Mouse (Mus musculus): ENCODE results near the gene Mst1r.

Gene Mst1r

GRCm38 (mm10) chr9:107906252-107906966, at the start of gene Mst1r:
Gene Mst1r, plus strand, starts transcription at chr9:107906873.
- DNase-seq (ENCODE audit: low spot score) = peak; percentile 80

DNA sequence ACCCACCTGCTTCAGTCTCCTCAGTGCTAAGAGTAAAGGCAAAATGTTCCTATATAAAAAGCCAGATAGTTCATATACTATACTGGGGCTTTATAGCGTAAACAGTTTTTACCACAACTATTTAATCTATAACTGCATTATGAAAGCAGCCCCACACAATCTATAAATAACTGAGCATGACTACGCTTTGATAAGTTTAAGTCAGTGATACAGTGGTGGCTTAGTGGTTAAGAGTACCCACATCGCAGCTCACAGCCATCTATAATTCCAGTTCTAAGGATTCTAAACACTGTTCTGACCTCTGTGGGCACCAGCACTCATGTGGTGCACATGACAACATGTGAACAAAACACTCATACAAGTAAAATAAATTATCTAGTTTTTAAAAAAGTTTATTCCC, 48.3 kb upstream of the Mst1r start:
- DNase-seq (ENCODE audit: low spot score) = no peak

DNA sequence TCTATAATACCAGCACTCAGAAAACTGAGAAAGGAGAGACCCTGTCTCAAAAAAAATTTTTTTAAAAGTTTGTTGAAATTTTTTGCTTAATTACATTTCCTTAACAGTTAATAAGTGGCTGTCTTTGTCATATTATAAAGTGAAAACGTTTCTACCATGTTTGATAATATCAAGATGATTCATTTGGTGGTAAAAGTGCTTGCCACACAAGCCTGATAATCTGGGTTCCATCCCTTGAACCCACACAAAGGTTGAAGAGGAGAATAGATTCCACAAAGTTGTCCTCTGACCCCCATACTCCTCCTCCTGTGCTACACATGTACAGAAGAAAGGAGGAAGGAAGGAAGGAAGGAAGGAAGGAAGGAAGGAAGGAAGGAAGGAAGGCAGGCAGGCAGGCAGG, 42.2 kb upstream of the Mst1r start:
- DNase-seq (ENCODE audit: low spot score) = no peak

DNA sequence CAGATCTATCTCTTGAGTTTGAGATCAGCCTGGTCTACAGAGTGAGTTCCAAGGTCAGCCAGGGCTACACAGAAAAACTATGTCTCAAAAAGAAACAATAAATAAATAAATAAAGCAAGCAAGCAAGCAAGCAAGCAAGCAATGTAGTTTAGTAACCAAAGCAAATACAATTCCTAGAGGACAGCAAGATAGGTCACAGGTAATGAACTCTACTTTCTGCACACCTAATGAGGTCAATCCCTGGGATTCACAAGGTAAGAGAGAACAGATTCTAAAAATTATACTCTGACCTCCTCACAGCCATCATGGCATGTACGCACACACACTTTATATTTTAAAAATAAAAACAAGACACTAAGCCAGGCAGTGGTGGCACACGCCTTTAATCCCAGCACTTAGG, 40.6 kb upstream of the Mst1r start:
- no peak for DNase-seq (ENCODE audit: low spot score)

GRCm38 (mm10) chr9:107872350-107873098, 34.1 kb upstream of the Mst1r start:
- DNase-seq (ENCODE audit: low spot score) = peak; percentile 97

DNA sequence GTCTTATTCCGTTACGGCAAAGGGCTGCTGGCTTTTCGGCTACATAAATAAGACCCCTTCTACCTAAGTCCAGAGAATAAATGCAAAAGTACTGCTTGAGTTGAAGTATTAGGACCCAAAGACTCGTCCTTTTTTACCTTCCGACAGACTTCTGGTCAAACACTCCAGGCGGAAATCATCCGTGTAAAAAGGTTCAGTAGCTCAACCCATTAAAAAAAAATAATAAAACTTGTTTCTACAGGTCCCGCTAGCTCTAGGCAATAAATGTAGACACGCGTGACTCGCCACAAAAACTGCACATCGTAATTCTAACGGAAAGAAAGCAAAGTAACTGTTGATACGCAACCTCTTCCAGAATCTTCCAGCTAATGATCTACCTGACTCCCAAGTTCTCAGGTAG, 33.5 kb upstream of the Mst1r start, which contains the start of gene Rbm6:
Rbm6 (minus strand) TSS at position 101 of the 400 bp plus-strand sequence.
- DNase-seq (ENCODE audit: low spot score) = no peak

DNA sequence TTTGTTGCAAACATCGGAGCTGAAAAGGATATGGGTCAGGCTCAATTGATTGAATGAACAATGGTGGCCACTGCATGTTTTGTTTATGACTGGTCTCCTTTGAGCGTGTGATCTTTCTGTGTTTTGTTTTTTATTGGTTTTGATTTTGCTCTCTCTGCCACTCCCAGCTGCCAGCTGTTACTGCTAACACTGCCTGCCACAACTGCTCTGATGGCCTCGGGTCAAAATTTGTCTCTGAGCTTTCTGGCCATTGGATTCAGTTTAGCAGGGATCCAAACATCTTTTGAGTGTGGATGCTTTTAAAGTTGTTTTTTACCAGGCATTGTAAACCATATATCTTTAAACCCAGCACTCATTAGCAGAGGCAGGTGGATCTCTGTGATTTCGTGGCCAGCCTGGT, 26.3 kb upstream of the Mst1r start:
- DNase-seq (ENCODE audit: low spot score) = no peak

- DNase-seq (ENCODE audit: low spot score) = peak; percentile 92
These were observed 18.8 kb upstream of the Mst1r start, which contains the start of gene Mon1a for GRCm38 (mm10) chr9:107887804-107888266. Gene Mon1a, plus strand, starts transcription at chr9:107888151.

DNA sequence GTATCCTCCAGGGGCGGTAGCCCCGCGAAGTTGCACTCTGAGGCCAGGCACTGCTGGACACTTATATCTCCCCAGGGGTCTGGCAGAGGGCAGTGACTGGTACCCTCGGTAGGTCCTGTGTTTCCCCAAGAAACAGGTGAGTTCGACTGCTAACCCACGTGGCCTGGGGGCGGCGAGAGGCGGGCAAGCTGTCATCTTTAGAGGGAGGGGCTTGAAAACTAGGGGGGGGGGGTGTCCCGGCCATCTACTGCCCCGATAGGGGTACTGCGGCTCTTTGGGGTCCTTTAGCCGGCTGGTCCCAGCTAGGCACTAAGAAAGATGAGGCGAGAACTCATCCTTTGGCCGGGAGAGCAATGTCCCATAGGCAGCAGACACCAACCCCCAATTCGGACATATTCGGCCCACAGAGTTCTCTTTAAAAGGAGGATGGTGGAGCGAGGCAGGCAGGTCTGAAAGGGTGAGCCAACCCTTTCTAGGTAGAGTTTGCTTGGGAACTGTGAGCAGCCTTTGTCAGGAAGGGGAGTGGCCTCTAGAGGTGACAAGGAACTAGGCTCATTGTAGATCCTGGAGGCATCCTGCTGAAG, 18.3 kb upstream of the Mst1r start:
- peak; percentile 48 for DNase-seq (ENCODE audit: low spot score)

DNA sequence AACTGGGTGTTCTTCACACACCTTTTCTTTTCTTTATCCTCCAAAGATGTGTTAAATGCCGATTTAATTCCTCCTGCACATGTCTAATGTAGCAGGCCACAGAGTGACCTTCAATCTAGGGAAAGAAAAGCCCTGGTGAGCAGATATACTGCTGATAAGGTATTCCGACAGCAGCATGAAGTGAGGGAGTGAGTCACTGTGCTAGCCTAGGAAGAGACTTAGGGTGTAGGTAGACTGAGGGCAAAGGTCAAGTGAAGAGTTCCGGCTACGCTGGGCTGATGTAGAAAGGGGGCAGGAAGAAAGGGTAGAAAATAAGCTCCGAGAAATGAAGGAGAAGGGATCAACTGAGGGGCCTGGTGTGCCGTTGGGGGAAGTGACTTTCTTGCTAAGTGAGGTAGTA, 16.4 kb upstream of the Mst1r start:
- no peak for DNase-seq (ENCODE audit: low spot score)

DNA sequence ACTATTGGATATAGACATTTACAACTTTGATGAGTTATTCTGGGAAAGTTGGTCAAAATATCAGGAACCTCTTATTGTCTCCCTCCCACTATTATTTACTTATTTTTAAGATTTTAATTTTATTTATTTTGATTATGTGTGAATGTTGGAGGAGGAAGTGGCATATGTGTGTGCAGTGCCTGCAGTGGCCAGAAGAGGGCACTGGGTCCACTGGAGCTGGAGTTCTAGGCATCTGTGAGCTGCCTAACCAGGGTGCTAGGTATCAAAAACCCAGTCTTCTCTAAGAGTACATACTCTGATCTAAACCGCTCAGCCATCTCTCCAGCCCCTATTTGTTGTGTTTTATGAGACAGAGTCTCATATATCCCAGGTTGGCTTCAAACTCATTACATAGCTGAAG, 15.7 kb upstream of the Mst1r start:
- no peak for DNase-seq (ENCODE audit: low spot score)

DNA sequence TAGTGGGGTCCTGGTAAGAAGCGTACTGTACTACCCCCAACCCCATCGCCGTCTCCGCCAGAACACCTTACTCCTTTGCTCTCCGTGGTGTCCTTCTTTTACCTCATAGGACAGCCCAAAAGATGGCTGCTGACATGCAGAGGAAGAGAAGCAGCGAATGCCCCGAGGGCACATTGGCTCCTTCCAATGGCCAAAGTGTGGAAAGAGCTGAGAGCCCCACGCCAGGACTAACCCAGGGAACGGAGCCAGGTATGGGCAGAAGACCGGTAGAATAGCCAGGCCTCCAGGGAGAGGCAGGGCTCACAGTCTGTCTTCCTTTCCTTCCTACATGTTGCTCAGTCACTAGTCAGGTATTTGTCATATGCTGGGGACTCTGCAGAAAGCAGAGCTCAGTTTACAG, 8.1 kb upstream of the Mst1r start:
- no peak for DNase-seq (ENCODE audit: low spot score)

DNA sequence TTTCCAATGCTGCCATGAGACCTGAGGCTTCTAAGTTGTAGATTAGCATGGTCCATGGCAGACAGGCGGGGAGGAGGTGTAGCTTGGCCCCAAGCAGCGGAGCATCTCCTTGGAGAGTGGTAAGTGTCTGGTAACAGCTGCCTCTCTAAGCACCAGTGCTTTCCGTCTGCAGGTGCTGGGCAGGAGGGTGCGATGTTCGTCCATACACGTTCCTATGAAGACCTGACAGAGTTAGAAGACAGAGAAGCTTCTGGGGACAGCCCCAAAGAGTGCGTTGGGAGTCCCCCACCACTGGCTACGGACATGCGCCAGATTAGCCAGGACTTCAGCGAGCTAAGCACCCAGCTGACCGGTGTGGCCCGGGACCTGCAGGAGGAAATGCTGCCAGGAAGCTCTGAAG, 6.8 kb upstream of the Mst1r start:
- DNase-seq (ENCODE audit: low spot score) = no peak

- DNase-seq (ENCODE audit: low spot score) = peak; percentile 89
These were observed 5.6 kb upstream of the Mst1r start for GRCm38 (mm10) chr9:107900840-107901626.

- DNase-seq (ENCODE audit: low spot score) = no peak
These were observed 5.1 kb upstream of the Mst1r start for GRCm38 (mm10) chr9:107901627-107901914.

DNA sequence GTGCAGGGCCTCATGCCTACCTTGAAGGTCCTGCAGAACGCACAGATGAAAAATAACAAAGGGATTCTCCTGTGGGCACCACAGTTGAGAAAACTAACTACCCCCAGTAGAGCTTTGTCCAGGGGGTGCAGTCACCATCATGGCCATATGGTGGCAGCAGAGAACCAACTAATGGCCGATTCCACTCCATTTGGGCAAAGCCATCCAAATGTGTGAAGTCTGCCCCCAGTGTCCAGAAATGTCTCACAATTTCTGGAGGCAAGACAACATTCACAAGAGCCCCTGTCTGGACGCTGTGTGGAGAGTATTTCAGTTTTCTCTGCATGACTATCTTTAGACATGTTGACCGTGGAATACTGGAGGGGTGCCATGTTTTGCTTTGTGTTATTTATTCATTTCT, 1.9 kb upstream of the Mst1r start:
- peak; percentile 96 for DNase-seq (ENCODE audit: low spot score)

DNA sequence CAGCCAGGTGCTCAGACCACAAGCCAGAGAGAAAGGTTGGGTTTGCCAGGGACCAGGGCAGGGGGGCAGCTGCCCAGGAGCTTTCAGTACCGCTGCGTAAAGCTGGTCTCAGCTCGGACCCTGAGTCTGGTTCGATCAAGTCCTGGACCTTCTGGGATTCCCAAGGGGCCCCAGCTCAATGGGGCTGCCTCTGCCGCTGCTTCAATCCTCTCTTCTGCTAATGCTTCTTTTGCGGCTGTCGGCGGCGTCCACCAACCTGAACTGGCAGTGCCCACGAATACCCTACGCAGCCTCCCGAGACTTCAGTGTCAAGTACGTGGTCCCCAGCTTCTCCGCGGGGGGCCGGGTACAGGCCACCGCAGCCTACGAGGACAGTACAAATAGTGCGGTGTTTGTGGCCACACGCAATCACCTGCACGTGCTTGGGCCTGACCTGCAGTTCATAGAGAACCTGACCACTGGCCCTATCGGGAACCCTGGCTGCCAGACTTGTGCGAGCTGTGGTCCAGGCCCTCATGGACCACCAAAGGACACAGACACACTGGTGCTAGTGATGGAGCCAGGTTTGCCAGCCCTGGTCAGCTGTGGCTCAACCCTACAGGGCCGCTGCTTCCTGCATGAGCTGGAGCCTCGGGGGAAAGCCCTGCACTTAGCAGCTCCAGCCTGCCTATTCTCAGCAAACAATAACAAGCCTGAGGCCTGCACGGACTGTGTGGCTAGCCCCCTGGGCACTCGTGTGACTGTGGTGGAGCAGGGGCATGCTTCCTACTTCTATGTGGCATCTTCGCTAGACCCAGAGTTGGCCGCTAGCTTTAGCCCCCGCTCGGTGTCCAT, 511 bp downstream of the Mst1r start:
- DNase-seq (ENCODE audit: low spot score) = no peak

DNA sequence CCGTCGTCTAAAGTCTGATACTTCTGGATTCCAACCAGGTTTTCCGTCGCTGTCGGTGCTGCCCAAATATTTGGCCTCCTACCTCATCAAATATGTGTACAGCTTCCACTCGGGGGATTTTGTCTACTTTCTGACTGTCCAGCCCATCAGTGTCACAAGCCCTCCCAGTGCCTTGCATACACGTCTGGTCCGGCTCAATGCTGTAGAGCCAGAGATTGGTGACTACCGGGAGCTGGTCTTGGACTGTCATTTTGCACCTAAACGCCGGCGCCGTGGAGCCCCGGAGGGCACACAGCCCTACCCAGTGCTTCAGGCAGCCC, 1.1 kb downstream of the Mst1r start:
- no peak for DNase-seq (ENCODE audit: low spot score)

GRCm38 (mm10) chr9:107908410-107909158, 1.9 kb downstream of the Mst1r start:
- DNase-seq (ENCODE audit: low spot score) = peak; percentile 5

- DNase-seq (ENCODE audit: low spot score) = no peak
These were observed 3.5 kb downstream of the Mst1r start for GRCm38 (mm10) chr9:107910025-107910769.
